Mouse (Mus musculus): Measurements from ENCODE around the gene Cep57.
"Not testable (repeated sequence)": the region's sequence is repeated elsewhere in the genome, so short reads cannot be mapped to it uniquely, and the experiment has no call there.

Cep57 gene

GRCm38 (mm10) chr9:13794302-13794701 lies 32.6 kb downstream of the Cep57 start:
- no peak for DNase-seq (ENCODE audit: low spot score)

DNA sequence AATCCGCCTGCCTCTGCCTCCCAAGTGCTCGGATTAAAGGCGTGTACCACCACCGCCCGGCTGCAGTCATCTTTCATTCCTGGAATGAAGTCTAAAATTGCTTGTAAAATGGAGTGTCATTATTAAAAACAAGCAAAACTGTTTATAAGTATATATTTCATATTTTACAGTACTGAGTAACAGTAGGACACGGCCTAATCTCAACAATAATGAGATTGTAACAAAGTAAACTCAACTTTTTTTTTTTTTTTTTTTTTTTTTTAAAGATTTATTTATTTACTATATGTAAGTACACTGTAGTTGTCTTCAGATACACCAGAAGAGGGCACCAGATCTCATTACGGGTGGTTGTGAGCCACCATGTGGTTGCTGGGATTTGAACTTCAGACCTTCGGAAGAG lies 36.0 kb downstream of the Cep57 start:
- DNase-seq (ENCODE audit: low spot score) = not testable (repeated sequence)

DNA sequence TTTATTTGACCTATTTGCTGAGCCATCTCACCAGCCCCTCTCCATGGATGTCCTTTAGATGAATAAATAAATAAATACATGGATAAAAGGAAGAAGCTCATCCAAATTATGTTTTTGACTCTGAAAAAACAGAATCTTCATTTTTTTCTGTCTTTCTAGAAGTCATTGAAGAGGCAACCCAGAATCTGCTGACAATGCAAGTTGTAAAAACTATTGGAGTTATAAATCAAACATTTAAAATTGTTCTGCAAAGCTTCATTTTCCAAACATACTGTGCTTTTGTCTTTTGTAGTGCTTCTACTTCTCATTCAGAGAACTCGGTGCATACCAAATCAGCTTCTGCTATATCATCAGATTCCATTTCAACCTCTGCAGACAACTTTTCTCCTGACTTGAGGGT lies 44.9 kb downstream of the Cep57 start:
- no peak for DNase-seq (ENCODE audit: low spot score)

DNA sequence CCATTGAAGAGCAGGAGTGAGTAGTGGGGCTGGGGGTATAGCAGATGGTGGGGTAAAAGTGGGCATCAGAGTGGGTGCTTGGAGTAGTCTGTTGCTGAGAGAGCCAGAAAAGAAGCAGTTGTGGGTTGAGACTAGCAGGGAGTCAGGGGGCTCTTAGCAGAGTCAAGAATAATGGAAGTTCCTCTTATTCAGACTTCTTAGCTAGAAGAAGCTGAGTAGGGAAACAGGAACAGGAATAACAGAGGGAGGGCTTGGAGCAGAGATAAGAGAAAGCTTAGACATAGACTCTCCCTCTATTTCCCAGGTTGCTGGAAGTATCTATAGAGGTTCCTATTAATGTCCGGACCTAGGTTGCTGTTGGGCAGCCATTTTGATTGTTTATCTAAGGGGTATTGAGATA lies 52.2 kb downstream of the Cep57 start:
- DNase-seq (ENCODE audit: low spot score) = no peak

GRCm38 (mm10) chr9:13766570-13766969 lies 60.3 kb downstream of the Cep57 start:
- DNase-seq (ENCODE audit: low spot score) = no peak

DNA sequence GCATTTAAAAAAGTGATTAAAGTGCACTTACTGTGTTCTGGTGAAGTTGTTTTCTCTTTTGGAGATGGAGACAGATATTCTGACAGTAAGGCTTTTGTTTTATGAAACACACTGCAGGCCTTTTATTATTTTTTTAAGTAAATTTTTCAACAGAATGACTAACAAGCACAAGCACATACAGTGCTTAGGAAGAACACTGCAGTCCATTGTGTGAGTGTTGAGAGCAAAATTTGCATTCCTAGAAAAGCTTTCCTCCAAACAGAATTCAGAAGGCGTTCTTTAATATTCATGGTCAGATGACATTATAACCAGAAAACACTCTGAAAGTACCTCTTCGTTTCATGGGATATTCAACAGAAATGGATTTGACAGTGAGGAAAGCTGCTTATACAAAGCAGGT lies 61.3 kb downstream of the Cep57 start:
- no peak for DNase-seq (ENCODE audit: low spot score)

DNA sequence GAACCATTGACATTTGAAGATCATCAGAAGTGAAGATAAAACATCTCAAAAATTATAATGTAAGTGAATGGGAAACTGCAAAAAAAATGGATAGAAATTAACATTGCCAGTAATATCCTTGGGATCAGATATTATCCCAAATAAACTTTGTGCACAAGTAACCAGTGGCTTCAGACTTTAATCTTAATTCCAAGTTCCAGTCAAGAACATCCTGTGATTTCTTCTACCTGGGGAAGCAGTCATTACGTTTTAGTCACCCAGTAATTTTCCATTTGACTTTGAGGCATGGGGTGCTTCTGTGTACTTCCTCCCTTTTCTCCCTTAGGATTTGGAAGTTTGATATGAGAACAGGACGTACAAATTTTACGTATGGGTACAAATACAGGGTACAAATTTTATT lies 66.5 kb downstream of the Cep57 start:
- no peak for DNase-seq (ENCODE audit: low spot score)
